Mouse (Mus musculus): ENCODE measurements around the gene Fam160a2. TPM values are rescaled to one million over a fixed set of nuclear protein-coding genes. Genes with fewer than 3 reads are reported as not detected.

Gene Fam160a2
- 10 to 100 TPM; 47.0 to 56.8 TPM for total RNA-seq (2023)

DNA sequence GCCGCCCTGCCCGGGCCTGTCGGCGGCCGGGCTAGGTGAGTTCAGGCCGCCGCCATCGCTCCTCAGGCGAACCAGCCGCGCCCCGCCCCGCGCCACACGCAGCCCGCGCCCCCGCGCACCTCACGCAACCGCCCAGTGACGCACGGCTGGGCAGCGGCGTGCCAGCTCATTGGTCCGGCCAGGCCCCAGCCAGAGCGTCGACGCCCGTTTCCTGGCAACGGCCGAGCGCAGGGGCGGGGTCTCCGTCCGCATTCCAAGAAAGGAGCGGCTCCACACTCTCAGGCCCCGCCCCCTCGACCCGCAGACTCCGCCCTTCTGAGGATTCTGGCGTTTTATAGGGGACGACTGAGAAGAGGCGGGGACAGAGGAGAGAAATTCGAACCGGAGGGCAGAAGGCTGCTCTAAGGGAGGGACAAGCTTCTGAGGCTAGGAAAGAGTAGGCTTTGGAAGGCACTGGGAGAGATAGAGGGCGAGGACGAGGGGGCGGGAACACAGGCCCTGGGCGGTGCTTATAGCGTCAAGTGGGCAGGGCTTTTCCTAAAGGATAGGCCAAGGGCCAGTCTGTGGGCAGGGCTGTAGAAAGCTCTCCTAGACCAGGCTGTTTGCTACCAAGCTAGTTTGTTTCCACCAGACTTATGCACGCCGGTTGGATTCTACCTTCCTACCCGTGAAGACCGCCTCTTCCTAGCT lies at the start of gene Fam160a2:
Gene Fam160a2, minus strand, starts transcription at position 120 of the 690 bp plus-strand sequence.

GRCm38 (mm10) chr7:105425424-105426043 lies 25.7 kb upstream of the Fam160a2 start, which contains the start of gene Cckbr:
Gene Cckbr, plus strand, starts transcription at chr7:105425731.

DNA sequence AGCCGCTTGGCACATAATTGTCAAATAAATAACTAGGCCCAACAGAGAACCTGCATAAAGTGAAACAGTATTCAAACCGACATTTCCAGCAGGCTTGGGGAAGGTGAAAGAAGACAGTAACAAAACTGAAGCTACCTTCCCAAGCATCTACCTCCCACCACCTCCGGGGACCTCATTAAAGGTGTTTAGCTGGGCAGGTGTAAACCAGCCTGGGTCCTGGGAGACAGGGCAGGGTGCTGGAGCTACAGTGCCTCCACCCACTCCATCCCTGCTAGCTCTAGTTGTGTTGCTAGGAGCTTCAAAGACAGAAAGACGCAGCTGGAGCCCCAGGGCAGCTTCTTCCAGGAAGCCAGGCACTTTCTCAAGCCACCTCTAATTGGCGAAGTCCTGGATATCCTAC lies 4.4 kb upstream of the Fam160a2 start, which contains the start of gene Cnga4:
Gene Cnga4, plus strand, starts transcription at position 301 of the 400 bp plus-strand sequence.

DNA sequence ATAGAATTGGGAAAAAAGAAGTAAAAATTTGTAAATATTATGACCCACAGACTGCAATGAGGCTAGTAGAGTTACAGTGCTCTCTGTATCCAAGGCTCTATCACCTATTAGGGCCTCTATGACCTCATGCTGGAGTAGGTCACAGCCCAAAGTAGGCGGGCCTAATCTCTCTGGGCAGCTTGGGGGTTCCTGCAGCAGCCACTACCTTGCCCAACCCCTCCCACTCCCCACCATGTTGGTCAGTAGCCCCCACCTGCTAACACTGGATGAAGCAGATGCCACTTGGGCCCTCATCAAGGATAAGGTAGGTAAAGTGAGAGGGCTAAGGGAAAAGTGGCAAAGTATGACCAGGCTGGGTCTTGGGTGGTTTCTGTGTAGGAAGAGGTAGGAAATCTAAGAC lies 25.0 kb downstream of the Fam160a2 start, which contains the start of gene Gm5901:
Gene Gm5901, plus strand, starts transcription at position 173 of the 400 bp plus-strand sequence.

DNA sequence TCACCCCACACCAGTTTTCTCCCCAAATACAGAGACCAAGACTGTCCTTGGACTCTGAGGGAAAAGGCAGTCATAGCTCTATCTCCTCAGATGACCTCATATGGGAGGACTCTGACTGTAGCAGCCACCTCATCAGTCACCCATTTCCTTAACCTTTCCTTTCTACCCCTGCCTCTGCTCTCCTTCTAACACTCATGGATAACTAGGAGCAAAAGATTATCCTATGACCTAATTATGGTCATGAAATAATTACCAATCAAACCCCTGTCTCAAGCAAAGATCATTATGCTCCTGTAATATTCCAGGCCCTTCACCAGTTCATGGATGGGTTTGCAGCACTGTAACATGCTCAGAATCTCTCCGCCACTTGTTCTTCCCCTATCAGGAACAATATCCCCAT lies 31.9 kb downstream of the Fam160a2 start, which contains the start of gene Olfr692:
Gene Olfr692, plus strand, starts transcription at position 301 of the 400 bp plus-strand sequence.

GRCm38 (mm10) chr7:105342170-105342569 lies 57.7 kb downstream of the Fam160a2 start, which contains the start of gene Olfr691:
Gene Olfr691, minus strand, starts transcription at chr7:105342270.

GRCm38 (mm10) chr7:105334004-105334403 lies 65.8 kb downstream of the Fam160a2 start, which contains the start of gene Olfr690:
Gene Olfr690, minus strand, starts transcription at chr7:105334104.

Other genes with a start within 250 kb of the Fam160a2 start
- gene Olfr684, start 236.4 kb downstream of the Fam160a2 start, total RNA-seq (2023), result not detected
- not detected for gene Olfr685, start 214.0 kb downstream of the Fam160a2 start, total RNA-seq (2023)
- not detected for gene Olfr686, start 192.6 kb downstream of the Fam160a2 start, total RNA-seq (2023)
- gene Olfr688, start 112.0 kb downstream of the Fam160a2 start, total RNA-seq (2023), result not detected
- gene Olfr689, start 88.9 kb downstream of the Fam160a2 start, total RNA-seq (2023), result not detected
- gene Olfr690, start 66.0 kb downstream of the Fam160a2 start, total RNA-seq (2023), result not detected
- not detected for gene Olfr691, start 57.8 kb downstream of the Fam160a2 start, total RNA-seq (2023)
- not detected for gene Olfr692, start 31.8 kb downstream of the Fam160a2 start, total RNA-seq (2023)
- gene Gm5901, start 25.0 kb downstream of the Fam160a2 start, total RNA-seq (2023), result not detected
- gene Cnga4, start 4.5 kb upstream of the Fam160a2 start, total RNA-seq (2023), result not detected
- not detected for gene Cckbr, start 25.7 kb upstream of the Fam160a2 start, total RNA-seq (2023)
- not detected for gene Cavin3, start 82.2 kb upstream of the Fam160a2 start, total RNA-seq (2023)
- gene Smpd1, start 154.3 kb upstream of the Fam160a2 start, total RNA-seq (2023), result 10 to 100 TPM; 25.2 to 27.6 TPM
- 1 to 10 TPM; 3.8 to 4.2 TPM for gene Apbb1, start 181.6 kb upstream of the Fam160a2 start, total RNA-seq (2023)
- not detected for gene Hpx, start 200.1 kb upstream of the Fam160a2 start, total RNA-seq (2023)
- gene Trim3, start 233.5 kb upstream of the Fam160a2 start, total RNA-seq (2023), result 10 to 100 TPM; 29.9 to 30.2 TPM
- 10 to 100 TPM; 61.4 to 63.9 TPM for gene Timm10b, start 240.0 kb upstream of the Fam160a2 start, total RNA-seq (2023)
- gene Arfip2, start 240.4 kb upstream of the Fam160a2 start, total RNA-seq (2023), result 10 to 100 TPM; 40.8 to 49.4 TPM
- 10 to 100 TPM; 17.5 to 19.2 TPM for gene Gm45799, start 240.5 kb upstream of the Fam160a2 start, total RNA-seq (2023)

Measured in B cell, adult 67 days (primary cell).